Mouse (Mus musculus) midbrain, embryonic 11.5 days (tissue): ENCODE measurements at regions not wholly inside any gene's neighbourhood (a gene's known extent, or its start where the extent isn't known, plus 50 kb on each side); places are given as distances from the start of the nearest gene placed in this dataset.
"Not testable (repeated sequence)": the region's sequence is repeated elsewhere in the genome, so short reads cannot be mapped to it uniquely, and the experiment has no call there.

Experiments
- ATAC-seq: fragments of 200-750 bp; cut with Nextera tagmentation; 2 replicates; pipeline ENCODE4 v1.8.0; 2017; ENCODE audit warnings: moderate TSS enrichment, moderate library complexity; ENCODE audit not compliant: low FRiP score
- DNase-seq: peaks from one replicate; pipeline ENCODE4 v3.0.0; 2015; ENCODE audit warnings: low spot score; ENCODE audit errors: missing footprints
- H3K27ac ChIP-seq: fragments of 300-500 bp; sonication (generic); 2 replicates; pipeline ENCODE4 v1.5.1; 2014; ENCODE audit warnings: low read depth, low read length
- H3K27me3 ChIP-seq: fragments of 300-500 bp; sonication (generic); 2 replicates; pipeline ENCODE4 v1.6.1; 2014; ENCODE audit warnings: mild to moderate bottlenecking, low read length, moderate library complexity, mixed read lengths; ENCODE audit not compliant: control insufficient read depth, insufficient read depth
- H3K36me3 ChIP-seq: fragments of 300-500 bp; sonication (generic); 2 replicates; pipeline ENCODE4 v1.6.1; 2014; ENCODE audit warnings: mild to moderate bottlenecking, low read length, moderate library complexity, mixed read lengths; ENCODE audit not compliant: control insufficient read depth, insufficient read depth
- H3K4me1 ChIP-seq: fragments of 300-500 bp; sonication (generic); 2 replicates; pipeline ENCODE4 v1.6.1; 2014; ENCODE audit warnings: low read length; ENCODE audit not compliant: control insufficient read depth, insufficient read depth
- H3K4me2 ChIP-seq: fragments of 300-500 bp; sonication (generic); 2 replicates; pipeline ENCODE4 v1.6.1; 2014; ENCODE audit warnings: mild to moderate bottlenecking, moderate library complexity
- H3K4me3 ChIP-seq: fragments of 300-500 bp; sonication (generic); 2 replicates; pipeline ENCODE4 v1.5.1; 2014; ENCODE audit warnings: low read depth, low read length
- H3K9ac ChIP-seq: fragments of 300-500 bp; sonication (generic); 2 replicates; pipeline ENCODE4 v1.6.1; 2014; ENCODE audit warnings: low read length
- H3K9me3 ChIP-seq: fragments of 300-500 bp; sonication (generic); 2 replicates; pipeline ENCODE4 v1.6.1; 2016; ENCODE audit warnings: low read length; ENCODE audit not compliant: control insufficient read depth
- WGBS: fragments of 180-500 bp; shearing (Covaris S2); extraction: QIAGEN DNeasy Blood & Tissue Kit; methylation state at CpG from one replicate; pipeline ENCODE4 v1.1.7; 2014; 5-methylcytosine and 5-hydroxymethylcytosine counted together

GRCm38 (mm10) chr14:52700851-52701250, 205.3 kb upstream of the Olfr1507 start:
- not testable (repeated sequence) for H3K27me3 ChIP-seq, DNase-seq, ATAC-seq, H3K27ac ChIP-seq, H3K4me2 ChIP-seq, H3K9ac ChIP-seq, H3K4me1 ChIP-seq, H3K4me3 ChIP-seq, H3K9me3 ChIP-seq, H3K36me3 ChIP-seq
- WGBS, result 87% methylated on average over 1 of the region's 1 CpGs

GRCm38 (mm10) chr14:52683636-52684035, 188.1 kb upstream of the Olfr1507 start:
- H3K9me3 ChIP-seq, H3K9ac ChIP-seq, H3K4me1 ChIP-seq, H3K36me3 ChIP-seq, H3K27me3 ChIP-seq, H3K4me2 ChIP-seq, H3K27ac ChIP-seq, DNase-seq, ATAC-seq, H3K4me3 ChIP-seq: not testable (repeated sequence)
- WGBS, result no CpG with 5 or more reads among the region's 1 CpGs

GRCm38 (mm10) chr14:52654355-52654754, 158.8 kb upstream of the Olfr1507 start:
- no peak for DNase-seq
- 61% methylated on average over 6 of the region's 6 CpGs for WGBS

GRCm38 (mm10) chr14:52638179-52638578, 142.6 kb upstream of the Olfr1507 start:
- ATAC-seq (no peak), DNase-seq (no peak)
- Histone ChIP-seq H3K4me3 (no peak overlapping the region), H3K4me1 (no peaks in the 10 kb centered on the region), H3K27me3 (no peaks in the 10 kb centered on the region), H3K36me3 (no peaks in the 10 kb centered on the region), H3K4me2 (no peak overlapping the region), H3K9me3 (no peaks in the 10 kb centered on the region), H3K27ac (no peak overlapping the region), H3K9ac (no peak overlapping the region)
- 74% methylated on average over 2 of the region's 2 CpGs for WGBS

More at GRCm38 (mm10) chr14:52654355-52654754, 158.8 kb upstream of the Olfr1507 start:
- H3K27ac ChIP-seq, result no peak overlapping the region
- no peaks in the 10 kb centered on the region for H3K4me1 ChIP-seq
- H3K36me3 ChIP-seq, result no peaks in the 10 kb centered on the region
- no peak overlapping the region for H3K9ac ChIP-seq
- ATAC-seq, result no peak
- H3K9me3 ChIP-seq, result no peaks in the 10 kb centered on the region
- no peaks in the 10 kb centered on the region for H3K27me3 ChIP-seq
- H3K4me3 ChIP-seq, result no peak overlapping the region
- no peak overlapping the region for H3K4me2 ChIP-seq

- WGBS, result 36% methylated on average over 4 of the region's 4 CpGs
- no peak overlapping the region for H3K4me3 ChIP-seq
- no peaks in the 10 kb centered on the region for H3K36me3 ChIP-seq
- H3K27me3 ChIP-seq, result no peaks in the 10 kb centered on the region
- DNase-seq (no peak), ATAC-seq (no peak)
- H3K9ac ChIP-seq, result no peak overlapping the region
- H3K9me3 ChIP-seq, result no peaks in the 10 kb centered on the region; the same call in 1 of the 2 replicates
- no peaks in the 10 kb centered on the region for H3K4me1 ChIP-seq
- H3K27ac ChIP-seq, result no peak overlapping the region
- no peak overlapping the region for H3K4me2 ChIP-seq
Observed at GRCm38 (mm10) chr14:52622184-52622583, 126.6 kb upstream of the Olfr1507 start.

- Histone ChIP-seq H3K9ac (no peak overlapping the region), H3K4me1 (no peaks in the 10 kb centered on the region), H3K36me3 (no peaks in the 10 kb centered on the region), H3K27ac (no peak overlapping the region), H3K27me3 (no peaks in the 10 kb centered on the region), H3K4me3 (no peak overlapping the region), H3K4me2 (no peak overlapping the region), H3K9me3 (no peaks in the 10 kb centered on the region)
- DNase-seq (no peak), ATAC-seq (no peak)
- WGBS, result 50% methylated on average over 3 of the region's 3 CpGs
Observed at GRCm38 (mm10) chr14:52580319-52580718, 84.8 kb upstream of the Olfr1507 start.

- H3K36me3 ChIP-seq, result no peaks in the 10 kb centered on the region
- 89% methylated on average over 5 of the region's 5 CpGs for WGBS
- H3K9me3 ChIP-seq, result no peaks in the 10 kb centered on the region
- no peaks in the 10 kb centered on the region for H3K4me1 ChIP-seq
- H3K4me3 ChIP-seq, result no peak overlapping the region
- no peak for DNase-seq
- no peak overlapping the region for H3K27ac ChIP-seq
- no peaks in the 10 kb centered on the region for H3K27me3 ChIP-seq
- H3K9ac ChIP-seq, result no peak overlapping the region
- ATAC-seq, result no peak
- no peak overlapping the region for H3K4me2 ChIP-seq
Observed at GRCm38 (mm10) chr14:52566920-52567319, 71.4 kb upstream of the Olfr1507 start.

- Histone ChIP-seq H3K4me2 (no peak overlapping the region), H3K36me3 (no peaks in the 10 kb centered on the region), H3K9me3 (no peaks in the 10 kb centered on the region), H3K9ac (no peak overlapping the region), H3K27me3 (no peaks in the 10 kb centered on the region), H3K27ac (no peak overlapping the region), H3K4me3 (no peak overlapping the region), H3K4me1 (no peaks in the 10 kb centered on the region)
- ATAC-seq (no peak), DNase-seq (no peak)
- 69% methylated on average over 4 of the region's 4 CpGs for WGBS
Observed at GRCm38 (mm10) chr14:52565606-52566005, 70.1 kb upstream of the Olfr1507 start.

- H3K9me3 ChIP-seq, H3K4me2 ChIP-seq, H3K9ac ChIP-seq, H3K4me3 ChIP-seq, H3K36me3 ChIP-seq, H3K27me3 ChIP-seq, H3K4me1 ChIP-seq, ATAC-seq, H3K27ac ChIP-seq, DNase-seq: not testable (repeated sequence)
- WGBS, result 95% methylated on average over 13 of the region's 13 CpGs
Observed at GRCm38 (mm10) chr14:52556340-52556739, 60.8 kb upstream of the Olfr1507 start.

GRCm38 (mm10) chr14:52553399-52553798, 57.9 kb upstream of the Olfr1507 start:
- Histone ChIP-seq H3K36me3 (no peaks in the 10 kb centered on the region), H3K27me3 (no peaks in the 10 kb centered on the region), H3K4me3 (no peak overlapping the region), H3K9me3 (no peaks in the 10 kb centered on the region), H3K27ac (no peak overlapping the region), H3K4me1 (no peaks in the 10 kb centered on the region), H3K4me2 (no peak overlapping the region), H3K9ac (no peak overlapping the region)
- no peak for ATAC-seq
- no peak for DNase-seq
